Comparison of ENCODE assay signal across 9 mouse cellular contexts in the genomic region with DNA sequence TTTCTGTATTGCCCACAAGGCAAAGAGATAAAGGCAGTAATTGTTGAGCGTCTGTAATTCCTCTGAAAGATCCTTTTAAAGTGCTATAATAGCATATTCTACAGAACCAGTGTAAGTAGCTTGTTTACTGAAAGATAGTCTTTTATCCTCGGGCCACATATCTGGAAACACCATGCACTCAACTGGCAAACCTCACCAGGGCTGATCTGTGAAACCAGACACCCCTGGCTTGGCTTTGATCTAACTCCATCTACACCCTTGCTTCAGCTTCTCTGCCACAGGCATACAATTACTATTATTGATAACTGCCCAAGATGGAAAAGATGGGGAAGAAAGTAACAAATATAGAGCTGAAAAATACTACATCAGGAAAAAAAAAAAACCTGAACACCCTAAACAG. TPM values are rescaled to one million over a fixed set of nuclear protein-coding genes. Genes with fewer than 3 reads are reported as not detected.
DNase-seq lines count a peak whose midpoint lies in the region; ATAC-seq and TF ChIP-seq lines count a peak whose summit lies in the region.
"Had no signal": no experiment of that assay in that cellular context is flagged by ENCODE, and none has a peak within 500 bp of the region (broad histone marks: within the 10 kb centered on the region; RNA-seq: fewer than 3 reads in every experiment).

No protein-coding gene starts in this region.

- no peaks in the 10 kb centered on the region for H3K9me3 ChIP-seq in hindbrain, embryonic 15.5 days
- no peaks in the 10 kb centered on the region for H3K9me3 ChIP-seq in midbrain, embryonic 13.5 days

- no peaks in the 10 kb centered on the region for H3K36me3 ChIP-seq in hindbrain, embryonic 15.5 days
- peaks cover 14% of the 10 kb centered on the region for H3K36me3 ChIP-seq in midbrain, embryonic 13.5 days

- H3K9ac ChIP-seq in hindbrain, embryonic 15.5 days: 0 out of 2 replicates have a peak overlapping the region, but pooled peaks have one; percentile 9
- H3K9ac ChIP-seq in midbrain, embryonic 13.5 days (replicated peaks): no peak overlapping the region; the same call in 1 of the 2 replicates

- H3K4me3 ChIP-seq in cortical plate, adult 2 months (ENCODE audit: insufficient read depth, low read length): peak overlapping the region; percentile 87; the same call in 1 of the 2 replicates
- H3K4me3 ChIP-seq in hindbrain, embryonic 15.5 days: peak overlapping the region; percentile 86
- peak overlapping the region; percentile 89 for H3K4me3 ChIP-seq in midbrain, embryonic 13.5 days (replicated peaks)

- no peak for TF ChIP-seq POLR2A in cortical plate, adult 2 months (IDR thresholded peaks at IDR 0.05; ENCODE audit: extremely low read depth, insufficient read depth, low read length)

- H3K27me3 ChIP-seq in hindbrain, embryonic 15.5 days: no peaks in the 10 kb centered on the region
- H3K27me3 ChIP-seq in midbrain, embryonic 13.5 days: no peaks in the 10 kb centered on the region

- ATAC-seq in hindbrain, embryonic 15.5 days (ENCODE audit: low FRiP score, low read depth): peak; percentile 38; the same call in 1 of the 2 replicates
- peak; percentile 31 for ATAC-seq in midbrain, embryonic 13.5 days

- peak overlapping the region; percentile 78 for H3K4me2 ChIP-seq in hindbrain, embryonic 15.5 days
- peak overlapping the region; percentile 41 for H3K4me2 ChIP-seq in midbrain, embryonic 13.5 days (replicated peaks)

- TF ChIP-seq CTCF in cortical plate, adult 2 months (IDR thresholded peaks at IDR 0.05; ENCODE audit: extremely low read depth, insufficient read depth, low read length): no peak

- H3K4me1 ChIP-seq in cortical plate, adult 2 months (ENCODE audit: control insufficient read depth, insufficient read depth, low read length): peaks cover 1% of the 10 kb centered on the region; the same call in 1 of the 2 replicates
- peaks cover 36% of the 10 kb centered on the region for H3K4me1 ChIP-seq in hindbrain, embryonic 15.5 days (replicated peaks)
- H3K4me1 ChIP-seq in midbrain, embryonic 13.5 days (replicated peaks): peaks cover 32% of the 10 kb centered on the region

- 76% methylated on average over 2 of the region's 2 CpGs for WGBS in hindbrain, embryonic 15.5 days
- WGBS in midbrain, embryonic 13.5 days: 81% methylated on average over 2 of the region's 2 CpGs

- H3K27ac ChIP-seq in cortical plate, adult 2 months (ENCODE audit: insufficient read depth, low read length): no peak overlapping the region
- H3K27ac ChIP-seq in hindbrain, embryonic 15.5 days (replicated peaks): peak overlapping the region; percentile 44; the same call in 1 of the 2 replicates
- no peak overlapping the region for H3K27ac ChIP-seq in midbrain, embryonic 13.5 days

- DNase-seq in kidney, adult 9 months: peak; percentile 17
- DNase-seq in kidney, postnatal 25 days: no peak
- DNase-seq in adrenal gland, adult 8-10 months: no peak
- DNase-seq in Muller cell, postnatal 12 days (ENCODE audit: inconsistent ontology term): no peak
- DNase-seq in left cerebral cortex, adult 9 months (ENCODE audit: low spot score in 2 of 2): no peak

RNA-seq across cellular contexts. Expression of gene Zkscan1, which starts 0.4 kb away (rescaled TPM):
- 14.3 and 14.9 TPM in 2 replicates for polyA plus RNA-seq in cortical plate, adult 2 months (2012; rRNA removed)
- 20.8 and 22.1 TPM in 2 replicates for polyA plus RNA-seq in hindbrain, embryonic 15.5 days (2015; fragmentation: Nextera tagmentation; extraction: Ambion mirVana)
- 31.5 and 32.1 TPM in 2 replicates for polyA plus RNA-seq in midbrain, embryonic 13.5 days (2015; fragmentation: Nextera tagmentation; extraction: Ambion mirVana)
- 10 to 100 TPM; 39.6 to 51.4 (median 47.6) TPM for total RNA-seq in adrenal gland, adult 8-10 months (2022)

RNA-seq across cellular contexts. Expression of gene Smok3c, which starts 31.5 kb away (rescaled TPM):
- not detected in 2 replicates for polyA plus RNA-seq in cortical plate, adult 2 months (2012; rRNA removed)
- polyA plus RNA-seq in hindbrain, embryonic 15.5 days (2015; fragmentation: Nextera tagmentation; extraction: Ambion mirVana): not detected in 2 replicates
- not detected in 2 replicates for polyA plus RNA-seq in midbrain, embryonic 13.5 days (2015; fragmentation: Nextera tagmentation; extraction: Ambion mirVana)
- not detected for total RNA-seq in adrenal gland, adult 8-10 months (2022)
- total RNA-seq: layer of hippocampus, postnatal 10 days had no signal

RNA-seq across cellular contexts. Expression of gene Zscan21, which starts 32.2 kb away (rescaled TPM):
- 16.5 and 18.2 TPM in 2 replicates for polyA plus RNA-seq in cortical plate, adult 2 months (2012; rRNA removed)
- polyA plus RNA-seq in hindbrain, embryonic 15.5 days (2015; fragmentation: Nextera tagmentation; extraction: Ambion mirVana): 81.4 and 82.6 TPM in 2 replicates
- 128 TPM in 2 replicates for polyA plus RNA-seq in midbrain, embryonic 13.5 days (2015; fragmentation: Nextera tagmentation; extraction: Ambion mirVana)
- 10 to 100 TPM; 16.7 to 18.8 (median 17.1) TPM for total RNA-seq in adrenal gland, adult 8-10 months (2022)
